Mouse (Mus musculus) spleen, postnatal 10 days (tissue): ENCODE measurements around the gene Fam69b.

Source experiments
- DNase-seq, 2 experiments: peaks; one replicate each; pipeline ENCODE4 v3.0.0; 2021 to 2022; ENCODE audit warnings: low spot score in 2 of 2

Gene Fam69b

GRCm38 (mm10) chr2:26627921-26628739 lies at the start of gene Fam69b:
Fam69b (plus strand) TSS chr2:26628457.
- DNase-seq: peak in 1 of 2 experiments; percentile 69

- no peak for DNase-seq
Observed at GRCm38 (mm10) chr2:26579714-26580113, 48.5 kb upstream of the Fam69b start, which contains the start of gene Egfl7. Egfl7 (plus strand) TSS chr2:26580014.

- no peak for DNase-seq
Observed at GRCm38 (mm10) chr2:26580751-26581150, 47.5 kb upstream of the Fam69b start.

GRCm38 (mm10) chr2:26582203-26582602 lies 46.1 kb upstream of the Fam69b start:
- DNase-seq: peak in 1 of 2 experiments; percentile 45

GRCm38 (mm10) chr2:26582741-26583140 lies 45.5 kb upstream of the Fam69b start:
- no peak for DNase-seq

- no peak for DNase-seq
Observed at GRCm38 (mm10) chr2:26583640-26584039, 44.6 kb upstream of the Fam69b start.

- DNase-seq: no peak
Observed at GRCm38 (mm10) chr2:26585713-26586112, 42.5 kb upstream of the Fam69b start.

- DNase-seq: peak; percentile 54 to 66
Observed at GRCm38 (mm10) chr2:26586294-26587043, 41.8 kb upstream of the Fam69b start, which contains the start of gene Gm20532. Gm20532 (plus strand) TSS chr2:26586639.

GRCm38 (mm10) chr2:26587044-26587405 lies 41.2 kb upstream of the Fam69b start:
- DNase-seq: peak in 1 of 2 experiments; percentile 40

GRCm38 (mm10) chr2:26588573-26588972 lies 39.7 kb upstream of the Fam69b start:
- DNase-seq: no peak

GRCm38 (mm10) chr2:26589284-26589683 lies 39.0 kb upstream of the Fam69b start:
- no peak for DNase-seq

- no peak for DNase-seq
Observed at GRCm38 (mm10) chr2:26590282-26590681, 38.0 kb upstream of the Fam69b start.

GRCm38 (mm10) chr2:26590962-26591361 lies 37.3 kb upstream of the Fam69b start:
- DNase-seq: no peak

- DNase-seq: no peak
Observed at GRCm38 (mm10) chr2:26591416-26591815, 36.8 kb upstream of the Fam69b start.

- DNase-seq: no peak
Observed at GRCm38 (mm10) chr2:26593211-26594021, 34.8 kb upstream of the Fam69b start.

GRCm38 (mm10) chr2:26594022-26594346 lies 34.3 kb upstream of the Fam69b start:
- DNase-seq: peak in 1 of 2 experiments; percentile 74

- DNase-seq: no peak
Observed at GRCm38 (mm10) chr2:26594461-26594933, 33.8 kb upstream of the Fam69b start.

GRCm38 (mm10) chr2:26594934-26595724 lies 33.1 kb upstream of the Fam69b start:
- no peak for DNase-seq

- DNase-seq: no peak
Observed at GRCm38 (mm10) chr2:26595725-26596435, 32.4 kb upstream of the Fam69b start.

GRCm38 (mm10) chr2:26596898-26597297 lies 31.4 kb upstream of the Fam69b start:
- DNase-seq: no peak
